Mouse (Mus musculus) adrenal gland, adult (tissue): Measurements from ENCODE around the gene Zfp523.
A peak's percentile ranks its signal among the peaks of the same experiment; 100 is the strongest.
"Not testable (repeated sequence)": the region's sequence is repeated elsewhere in the genome, so short reads cannot be mapped to it uniquely, and the experiment has no call there.

Source experiments
- DNase-seq, 2 experiments: peaks; one replicate each; pipeline ENCODE4 v3.0.0; 2022 to 2023; ENCODE audit warnings: low spot score in 1 of 2; ENCODE audit not compliant: inconsistent age in 2 of 2

Zfp523 gene

DNA sequence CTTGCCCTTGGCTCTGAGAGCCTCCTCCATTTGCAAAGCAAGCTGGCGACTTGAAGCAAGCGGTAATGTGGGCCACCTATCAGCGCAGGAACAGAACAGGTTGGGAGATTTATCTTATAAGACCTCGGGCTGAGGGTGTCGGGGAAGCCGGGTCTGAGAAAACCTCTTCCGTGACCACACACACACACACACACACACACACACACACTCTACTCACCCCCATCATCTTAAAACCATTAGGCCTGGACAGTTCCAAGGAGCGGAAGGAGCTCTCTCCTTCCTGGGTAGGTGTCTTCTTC, 31.3 kb downstream of the Zfp523 start:
- no peak for DNase-seq

- DNase-seq = no peak
Measured at GRCm38 (mm10) chr17:28209457-28210110, 32.7 kb downstream of the Zfp523 start.

GRCm38 (mm10) chr17:28211921-28212341, 35.0 kb downstream of the Zfp523 start:
- DNase-seq = no peak

GRCm38 (mm10) chr17:28212391-28212790, 35.5 kb downstream of the Zfp523 start:
- DNase-seq = no peak

DNA sequence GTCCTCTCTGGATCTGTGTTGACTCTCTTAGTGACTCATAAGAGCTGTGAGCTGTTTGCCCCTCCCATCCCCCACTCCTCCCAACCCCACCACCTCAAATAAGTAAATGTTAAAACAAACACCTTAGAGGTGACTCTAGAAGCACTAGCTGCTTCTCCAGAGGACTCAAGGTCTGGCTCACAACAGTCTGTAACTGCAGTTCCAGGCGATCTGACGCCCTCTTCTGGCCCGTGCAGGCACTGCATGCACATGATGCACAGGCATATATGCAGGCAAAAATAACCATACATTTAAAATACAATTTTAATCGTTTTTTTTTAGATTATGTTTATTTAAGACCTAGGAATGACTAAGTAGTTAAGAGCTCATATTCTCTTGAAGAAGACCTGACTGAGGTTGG, 36.3 kb downstream of the Zfp523 start:
- no peak for DNase-seq

DNA sequence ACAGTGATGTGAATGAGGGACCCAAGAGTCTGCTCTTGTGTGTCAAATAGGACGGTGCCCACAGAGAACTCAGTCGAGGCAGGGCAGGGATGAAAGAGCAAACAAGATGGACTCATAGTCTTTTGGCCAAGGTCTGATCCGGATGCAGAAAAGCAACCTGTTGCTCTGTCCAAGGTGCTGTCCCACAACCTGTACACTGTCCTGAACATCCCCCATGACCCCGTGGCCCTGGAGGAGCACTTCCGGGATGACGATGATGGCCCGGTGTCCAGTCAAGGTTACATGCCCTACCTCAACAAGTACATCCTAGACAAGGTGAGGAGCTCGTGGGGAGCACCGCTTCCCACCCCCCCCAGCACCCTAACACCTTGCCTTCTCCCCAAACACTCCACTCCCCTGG, 39.9 kb downstream of the Zfp523 start:
- no peak for DNase-seq

- peak in 1 of 2 experiments; percentile 56 for DNase-seq
Measured at GRCm38 (mm10) chr17:28217721-28218649, 41.1 kb downstream of the Zfp523 start.

DNA sequence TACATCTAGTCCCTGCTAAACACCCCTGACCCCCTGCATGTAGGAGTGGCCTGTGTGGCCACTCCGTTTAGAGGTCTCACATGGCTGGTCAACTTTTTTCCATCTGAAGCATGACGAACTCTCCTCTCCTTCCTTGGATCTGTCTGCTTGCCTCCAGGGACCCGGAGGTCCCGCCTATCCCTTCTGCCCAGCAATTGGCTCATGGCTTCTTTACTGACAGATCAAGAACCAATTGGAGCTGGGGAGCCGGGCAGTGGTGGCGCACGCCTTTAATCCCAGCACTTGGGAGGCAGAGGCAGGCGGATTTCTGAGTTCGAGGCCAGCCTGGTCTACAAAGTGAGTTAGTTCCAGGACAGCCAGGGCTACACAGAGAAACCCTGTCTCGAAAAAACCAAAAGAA, 45.5 kb downstream of the Zfp523 start:
- DNase-seq = not testable (repeated sequence)

DNA sequence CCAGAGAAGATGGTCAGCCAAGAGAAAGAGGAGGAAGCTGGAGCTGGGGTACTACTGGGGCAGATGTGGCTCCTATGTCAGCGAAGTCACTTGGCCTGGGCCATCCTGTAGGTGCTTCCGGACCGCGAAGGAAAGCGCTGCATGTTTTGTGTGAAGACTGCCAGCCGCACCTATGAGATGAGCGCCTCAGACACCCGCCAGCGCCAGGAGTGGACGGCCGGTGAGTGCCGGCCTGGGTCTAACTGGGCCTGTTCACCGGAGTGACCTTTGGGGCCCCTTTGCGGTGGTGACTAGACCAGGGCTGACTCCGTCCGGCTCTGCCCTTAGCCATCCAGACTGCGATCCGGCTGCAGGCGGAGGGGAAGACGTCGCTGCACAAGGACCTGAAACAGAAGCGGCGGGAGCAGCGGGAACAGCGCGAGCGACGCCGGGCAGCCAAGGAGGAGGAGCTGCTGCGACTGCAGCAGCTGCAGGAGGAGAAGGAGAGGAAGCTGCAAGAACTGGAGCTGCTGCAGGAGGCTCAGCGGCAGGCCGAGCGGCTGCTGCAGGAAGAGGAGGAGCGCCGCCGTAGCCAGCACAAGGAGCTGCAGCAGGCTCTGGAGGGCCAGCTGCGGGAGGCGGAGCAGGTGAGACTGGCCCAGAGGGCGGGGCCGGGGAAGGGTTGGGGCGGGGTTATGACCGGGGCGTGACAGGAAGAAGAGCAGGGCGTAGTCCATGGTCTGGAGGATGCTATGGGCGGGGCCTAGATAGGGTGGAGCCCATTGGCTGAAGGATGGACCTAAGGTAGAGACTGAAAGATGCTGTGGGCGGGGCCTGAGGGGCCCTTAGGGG, 46.8 kb downstream of the Zfp523 start:
- peak; percentile 95 to 99 for DNase-seq

DNA sequence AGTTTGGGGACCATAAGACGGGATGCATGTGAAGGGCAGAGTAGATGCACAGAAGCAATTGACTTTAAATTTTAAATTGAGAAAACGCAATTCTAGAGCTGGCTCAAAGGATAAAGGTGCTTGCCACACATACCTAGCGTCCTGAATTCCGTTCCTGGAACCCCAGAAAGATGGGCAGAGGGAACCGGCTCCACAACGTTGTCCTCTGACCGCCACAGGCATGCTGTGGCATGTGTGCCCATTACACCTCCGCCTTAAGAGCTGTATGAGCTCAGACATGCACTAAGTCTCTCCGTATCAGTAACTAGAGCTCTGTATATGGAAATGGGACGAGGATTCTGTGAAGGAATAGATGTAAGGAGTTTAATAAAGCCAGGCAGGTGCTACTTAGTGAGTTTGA, 47.7 kb downstream of the Zfp523 start:
- no peak for DNase-seq

DNA sequence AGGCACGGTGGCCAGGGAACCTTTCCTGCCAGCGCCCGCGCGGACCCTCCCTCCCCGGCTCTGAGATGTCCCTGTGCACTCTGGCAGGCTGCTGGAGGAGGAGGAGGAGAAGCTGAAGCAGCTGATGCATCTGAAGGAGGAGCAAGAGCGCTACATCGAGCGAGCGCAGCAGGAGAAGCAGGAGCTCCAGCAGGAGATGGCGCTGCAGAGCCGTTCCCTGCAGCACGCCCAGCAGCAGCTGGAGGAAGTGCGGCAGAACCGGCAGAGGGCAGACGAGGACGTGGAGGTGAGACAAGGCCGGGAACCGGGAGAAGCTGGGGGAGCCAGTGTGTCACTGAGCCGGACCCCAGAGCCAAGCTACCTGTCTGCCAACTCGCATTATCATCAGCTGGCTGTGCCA, 49.1 kb downstream of the Zfp523 start:
- DNase-seq = peak; percentile 93 to 96

DNA sequence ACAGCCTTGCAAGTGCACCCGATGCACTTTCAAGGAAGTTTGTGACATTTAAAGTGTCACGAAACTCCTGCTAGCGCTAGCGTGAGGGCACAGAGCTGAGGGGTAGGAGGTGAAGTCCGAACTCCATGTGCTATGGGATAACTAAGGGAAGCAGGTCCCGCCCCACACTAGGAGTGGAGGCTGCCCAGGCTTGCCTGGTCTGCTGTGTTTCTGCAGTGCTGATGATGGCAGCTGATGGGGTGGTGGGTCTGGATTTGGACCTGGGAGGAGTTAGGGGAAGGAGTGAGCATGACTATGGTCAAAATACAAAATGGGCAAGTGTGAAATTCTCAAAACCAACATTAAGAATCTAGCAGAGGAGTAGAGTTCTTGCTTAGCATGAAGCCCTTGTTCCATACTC, 53.6 kb downstream of the Zfp523 start:
- peak in 1 of 2 experiments; percentile 60 for DNase-seq

GRCm38 (mm10) chr17:28231026-28231736, 54.3 kb downstream of the Zfp523 start:
- peak in 1 of 2 experiments; percentile 68 for DNase-seq

DNA sequence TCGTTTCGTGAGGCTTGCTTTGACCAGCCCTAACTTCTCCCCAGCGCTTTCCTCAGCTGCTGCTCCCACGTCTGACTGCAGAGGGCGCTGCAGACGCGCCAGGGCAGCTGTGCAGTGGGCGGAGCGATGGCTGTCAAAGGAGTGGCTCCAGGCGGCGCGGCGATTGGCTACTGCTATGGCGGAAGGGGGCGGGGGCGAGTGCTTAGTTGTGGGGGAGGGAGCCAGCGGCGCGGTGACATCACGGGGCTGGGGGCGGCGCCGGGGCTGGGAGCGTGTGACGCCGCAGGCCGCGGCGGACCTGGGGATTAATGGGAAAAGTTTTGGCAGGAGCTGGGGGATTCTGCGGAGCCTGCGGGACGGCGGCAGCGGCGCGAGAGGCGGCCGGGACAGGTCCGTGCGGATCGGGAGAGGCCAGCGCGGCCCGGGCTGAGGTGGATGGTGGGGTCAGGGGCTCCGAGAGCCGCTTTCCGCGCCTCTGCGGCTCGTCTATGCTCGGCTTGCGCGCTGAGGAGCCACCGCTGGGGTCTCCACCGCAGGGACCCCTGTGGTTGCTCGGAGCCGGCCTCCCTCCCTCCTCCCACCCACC, 55.6 kb downstream of the Zfp523 start, which contains the start of gene Ppard:
Ppard (plus strand) TSS at position 226 of the 586 bp plus-strand sequence.
- peak; percentile 97 to 99 for DNase-seq

DNA sequence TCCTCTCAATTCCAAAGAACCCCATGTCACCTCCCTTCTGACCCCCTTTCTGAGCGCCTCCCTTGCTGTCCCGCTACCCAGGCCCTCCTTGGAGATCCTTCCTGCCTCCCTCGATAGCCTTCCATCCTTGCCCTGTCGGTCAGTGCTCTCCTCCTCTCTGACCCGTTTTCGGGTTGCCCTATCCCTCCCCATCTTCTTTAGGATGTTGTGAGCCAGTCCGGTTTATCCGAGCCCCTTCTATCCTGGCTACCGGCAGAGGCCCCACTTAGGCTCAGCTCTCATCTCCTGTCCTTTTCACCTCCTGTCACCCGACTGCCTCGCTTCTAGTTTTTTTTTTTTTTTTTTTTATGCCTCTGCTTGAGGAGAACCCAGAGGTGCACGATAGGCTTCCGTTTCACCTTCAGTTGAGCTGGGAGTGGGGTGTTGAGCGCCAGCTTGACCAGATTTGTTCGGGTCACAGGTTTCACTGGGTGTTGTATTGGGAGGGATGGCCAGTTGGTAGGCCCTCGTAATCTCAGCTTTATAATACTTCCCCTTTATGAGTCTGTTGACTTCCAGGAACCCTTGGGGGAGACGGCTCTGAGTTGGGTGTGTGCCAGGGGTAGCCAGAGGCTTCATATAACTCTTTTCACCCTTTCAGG, 56.3 kb downstream of the Zfp523 start:
- DNase-seq = peak; percentile 54 to 83

- DNase-seq = no peak
Measured at GRCm38 (mm10) chr17:28234641-28235040, 57.7 kb downstream of the Zfp523 start.

DNA sequence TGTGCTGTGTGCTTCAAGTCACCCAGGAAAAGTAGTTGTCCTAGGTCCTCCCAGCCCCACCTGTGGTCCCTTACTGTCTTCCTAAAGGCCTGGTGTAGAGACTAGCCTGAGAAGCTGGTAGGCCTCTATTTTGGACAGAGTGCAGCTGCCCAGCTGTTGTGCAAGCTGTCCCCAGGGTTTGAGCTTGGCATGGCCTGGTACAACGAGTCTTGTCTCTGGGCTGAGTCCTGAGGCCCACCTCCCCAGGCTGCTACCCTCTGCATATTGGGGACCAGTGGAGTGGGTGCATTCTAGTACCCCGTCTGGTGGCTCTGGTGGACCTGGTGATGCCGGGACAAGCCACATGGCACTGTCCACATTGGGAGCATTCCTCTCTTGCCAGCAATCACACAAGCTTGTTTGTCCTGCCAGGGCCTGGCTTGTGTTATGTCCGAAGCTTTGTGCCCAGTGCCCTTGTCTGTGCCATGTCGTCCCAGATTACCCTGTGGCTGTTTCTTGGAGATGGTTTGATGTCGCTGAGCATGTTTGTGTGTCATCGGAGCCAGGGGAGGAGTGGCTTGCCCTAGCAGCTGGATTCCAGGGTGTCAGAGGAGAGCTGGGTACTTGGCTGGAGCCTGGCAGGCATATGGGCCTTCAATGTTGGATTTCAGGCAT, 59.2 kb downstream of the Zfp523 start:
- DNase-seq = peak in 1 of 2 experiments; percentile 83

DNA sequence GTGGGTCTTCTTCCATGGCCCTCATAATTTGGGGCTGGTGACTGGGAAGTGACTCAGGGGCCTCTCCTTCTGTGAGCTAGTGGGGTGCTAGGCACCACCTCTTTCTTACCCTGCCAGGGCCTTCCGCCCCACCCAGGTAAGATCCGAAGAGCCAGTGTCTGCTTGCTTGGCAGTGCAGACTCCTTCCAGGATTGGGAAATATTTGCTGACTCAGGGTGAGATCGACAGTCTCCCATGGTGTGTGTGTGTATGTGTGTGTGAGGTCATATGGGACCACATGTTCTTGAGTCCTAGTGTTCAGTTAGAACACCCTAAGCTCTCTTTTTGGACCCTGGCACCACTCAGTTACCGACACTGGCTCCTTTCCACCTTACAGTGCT, 59.7 kb downstream of the Zfp523 start:
- DNase-seq = no peak

GRCm38 (mm10) chr17:28237362-28237761, 60.4 kb downstream of the Zfp523 start:
- no peak for DNase-seq
